Mouse (Mus musculus) heart, postnatal 25 days (tissue): ENCODE data around the gene Crip2. TPM values are rescaled to one million over a fixed set of nuclear protein-coding genes. Genes with fewer than 3 reads are reported as not detected.

Experiments used
- DNase-seq: peaks from one replicate; pipeline ENCODE4 v3.0.0; 2022; ENCODE audit warnings: low spot score
- intact Hi-C: fragments of 180-260 bp; cut with DNase I; formaldehyde crosslinking; loops from one replicate; pipeline ENCODE4 v1.15.1; 2025
- total RNA-seq, 2 experiments: library from RNA; stranded (reverse); gene quantifications; 2 replicates each; pipeline ENCODE4 v1.2.3; 2021

Gene Crip2
- total RNA-seq = 1,000 to 10,000 TPM; 1,410 to 1,505 TPM

GRCm38 (mm10) chr12:113139908-113140615 is at the start of gene Crip2:
Crip2 (plus strand) TSS chr12:113140236.
- intact Hi-C loops = loop anchor here (2.0 kb wide), 2 partner anchors 15 to 19 kb away; no protein-coding TSS in a partner anchor
- DNase-seq = peak; percentile 90

- DNase-seq = no peak
- intact Hi-C loops = no loop called here
Measured at GRCm38 (mm10) chr12:113097040-113097439, 43.0 kb upstream of the Crip2 start.

GRCm38 (mm10) chr12:113097749-113098281 is 42.2 kb upstream of the Crip2 start, which contains the start of gene Mta1:
Mta1 (plus strand) TSS chr12:113098278.
- no peak for DNase-seq
- intact Hi-C loops = no loop called here

DNA sequence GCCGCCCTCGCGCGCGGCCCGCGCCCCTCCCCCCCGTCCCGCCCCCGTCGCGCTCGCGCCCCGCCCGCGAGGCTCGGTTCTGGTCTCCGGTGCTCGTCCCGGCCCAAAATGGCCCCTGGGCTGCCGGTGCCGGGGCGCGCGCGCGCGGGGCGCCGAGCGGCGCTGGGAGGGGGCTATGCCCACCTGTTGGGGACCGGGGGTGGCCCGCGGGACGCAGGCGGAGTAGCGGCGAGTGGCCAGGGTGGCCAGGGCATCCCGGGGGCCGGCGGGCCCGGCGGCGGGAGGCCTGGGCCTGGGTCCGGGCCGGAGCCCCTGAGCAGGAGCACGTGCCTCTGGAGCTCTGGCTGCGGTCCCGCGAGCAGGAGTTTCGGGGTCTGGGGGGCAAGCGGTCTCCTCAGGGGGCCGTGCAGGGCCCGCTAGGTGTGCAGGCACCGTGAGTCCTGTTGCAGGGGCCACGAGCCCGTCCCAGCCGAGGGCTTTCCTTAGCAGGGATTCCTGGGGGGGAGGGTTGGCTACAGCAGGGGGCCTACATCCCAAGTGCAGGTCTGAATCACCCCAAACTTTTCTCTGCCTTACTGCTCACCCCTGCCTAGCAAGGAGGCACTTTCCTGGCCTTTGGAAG is 41.4 kb upstream of the Crip2 start:
- intact Hi-C loops = no loop called here

GRCm38 (mm10) chr12:113099470-113100237 is 40.4 kb upstream of the Crip2 start:
- intact Hi-C loops = loop anchor here (5.0 kb wide), 2 partner anchors 142 to 222 kb away; no protein-coding TSS in a partner anchor
- DNase-seq = no peak

More for the DNA sequence above, 41.4 kb upstream of the Crip2 start:
- DNase-seq = no peak

DNA sequence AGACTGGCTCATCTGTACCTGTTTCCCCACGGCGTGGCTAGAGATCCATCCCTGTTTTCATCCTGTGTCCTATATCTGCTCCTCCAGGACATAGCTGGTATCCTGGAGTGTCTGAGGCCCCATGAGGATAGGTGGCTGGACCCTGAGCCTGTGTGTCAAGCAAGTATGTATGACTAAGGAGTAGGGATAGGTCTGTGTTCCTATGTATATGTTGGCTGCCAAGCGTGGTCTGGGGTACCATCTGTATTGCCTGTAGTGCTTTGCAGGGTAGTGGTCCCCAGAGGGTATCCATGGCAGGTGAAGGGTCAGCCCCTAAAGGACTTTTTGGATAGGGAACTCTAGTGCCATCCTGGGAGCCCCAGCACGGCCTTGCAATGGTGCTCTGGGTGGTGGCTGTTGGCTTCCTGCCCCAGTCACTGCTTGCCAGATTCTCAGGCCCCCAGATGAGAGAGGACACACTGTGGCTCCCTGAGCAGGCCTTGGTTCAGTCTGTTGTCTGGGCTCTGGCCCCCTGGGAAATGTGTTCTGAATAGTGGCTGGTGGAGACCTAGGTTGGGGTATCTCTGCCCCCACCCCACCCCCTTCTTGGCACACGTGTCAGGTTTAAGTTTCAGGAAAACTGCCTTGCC is 39.5 kb upstream of the Crip2 start:
- DNase-seq = no peak

GRCm38 (mm10) chr12:113101251-113101960 is 38.6 kb upstream of the Crip2 start:
- DNase-seq = no peak
- intact Hi-C loops = loop anchor here (5.0 kb wide), 2 partner anchors 144 to 224 kb away; no protein-coding TSS in a partner anchor

More for the DNA sequence above, 39.5 kb upstream of the Crip2 start:
- intact Hi-C loops = loop anchor here (5.0 kb wide), 2 partner anchors 143 to 223 kb away; no protein-coding TSS in a partner anchor

GRCm38 (mm10) chr12:113102461-113102860 is 37.6 kb upstream of the Crip2 start:
- no peak for DNase-seq
- intact Hi-C loops = loop anchor here (5.0 kb wide), 2 partner anchors 145 to 225 kb away; no protein-coding TSS in a partner anchor

- intact Hi-C loops = loop anchor here (5.0 kb wide), 2 partner anchors 147 to 227 kb away; no protein-coding TSS in a partner anchor
- no peak for DNase-seq
Measured at GRCm38 (mm10) chr12:113103846-113104451, 36.1 kb upstream of the Crip2 start.

DNA sequence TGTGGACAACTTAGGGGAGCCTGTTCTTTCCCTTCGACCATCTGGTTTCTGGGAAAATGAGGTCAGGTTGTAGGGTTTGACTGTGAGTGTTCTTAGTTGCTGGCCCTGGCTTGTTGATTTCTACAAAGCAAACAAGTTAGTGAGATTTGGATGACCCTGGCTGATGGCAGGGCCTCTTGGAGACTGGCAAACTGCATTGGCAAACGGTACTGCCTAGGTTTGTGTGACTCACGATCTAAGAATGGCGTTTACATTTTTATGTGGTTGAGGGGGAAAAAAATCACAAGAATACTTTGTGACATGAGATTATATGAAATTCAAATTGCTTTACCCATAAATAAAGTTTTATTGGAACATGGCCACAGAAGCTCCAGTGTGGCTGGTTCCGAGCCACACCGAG is 33.6 kb upstream of the Crip2 start:
- no peak for DNase-seq
- intact Hi-C loops = no loop called here

DNA sequence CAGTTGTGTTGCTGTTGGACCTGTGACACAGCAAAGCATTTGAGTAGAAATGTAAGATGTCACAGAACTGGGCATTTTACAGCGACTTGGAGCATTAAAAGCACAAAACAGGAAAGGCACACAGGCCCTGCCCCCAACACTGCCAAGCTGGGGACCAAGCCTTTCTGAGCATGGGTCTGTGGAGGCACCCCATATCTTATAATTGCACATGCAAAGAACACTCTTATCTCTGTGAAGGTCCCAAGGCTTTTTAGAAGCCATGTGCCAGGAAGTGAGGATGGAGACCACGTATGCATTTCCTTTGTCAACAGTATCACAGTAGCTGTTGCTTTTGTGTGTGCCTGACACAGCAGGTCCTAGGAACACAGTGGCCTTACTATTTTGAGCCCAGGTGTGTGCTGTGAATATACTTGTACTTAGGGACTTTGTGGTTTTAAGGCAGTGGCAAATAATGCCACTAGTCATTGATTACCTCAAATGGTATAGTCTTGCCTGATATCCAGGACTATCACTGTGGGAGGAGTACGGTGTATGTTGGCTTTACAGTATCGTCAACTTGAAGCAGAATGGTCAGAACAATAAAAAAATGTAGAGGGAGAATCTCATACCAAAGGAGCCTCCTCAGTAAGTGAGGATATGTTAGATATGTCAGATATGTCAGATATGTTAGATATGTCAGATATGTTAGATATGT is 32.5 kb upstream of the Crip2 start:
- no peak for DNase-seq
- intact Hi-C loops = no loop called here

GRCm38 (mm10) chr12:113108528-113109283 is 31.3 kb upstream of the Crip2 start:
- intact Hi-C loops = no loop called here
- DNase-seq = no peak

DNA sequence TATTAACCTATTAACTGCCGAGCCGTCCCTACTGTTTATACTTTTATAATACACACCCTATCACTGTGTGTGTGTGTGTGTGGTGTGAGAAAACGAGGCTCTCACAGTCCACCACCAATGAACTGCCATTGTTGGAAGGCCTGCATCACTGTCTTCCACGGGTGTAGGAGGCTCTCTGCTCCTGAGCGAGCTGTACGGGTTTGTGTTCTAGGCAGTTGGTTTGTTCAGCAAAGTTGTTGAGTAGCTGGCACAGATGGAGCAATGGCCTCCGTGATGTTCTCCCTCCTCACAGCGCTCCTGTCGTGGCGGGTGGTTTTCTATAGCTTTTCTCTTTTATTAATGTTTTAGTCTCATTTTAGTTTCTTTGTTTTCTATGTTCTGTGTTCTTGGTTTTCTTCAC is 30.2 kb upstream of the Crip2 start:
- intact Hi-C loops = no loop called here
- no peak for DNase-seq

- intact Hi-C loops = no loop called here
Measured at GRCm38 (mm10) chr12:113114141-113114540, 25.9 kb upstream of the Crip2 start.

DNA sequence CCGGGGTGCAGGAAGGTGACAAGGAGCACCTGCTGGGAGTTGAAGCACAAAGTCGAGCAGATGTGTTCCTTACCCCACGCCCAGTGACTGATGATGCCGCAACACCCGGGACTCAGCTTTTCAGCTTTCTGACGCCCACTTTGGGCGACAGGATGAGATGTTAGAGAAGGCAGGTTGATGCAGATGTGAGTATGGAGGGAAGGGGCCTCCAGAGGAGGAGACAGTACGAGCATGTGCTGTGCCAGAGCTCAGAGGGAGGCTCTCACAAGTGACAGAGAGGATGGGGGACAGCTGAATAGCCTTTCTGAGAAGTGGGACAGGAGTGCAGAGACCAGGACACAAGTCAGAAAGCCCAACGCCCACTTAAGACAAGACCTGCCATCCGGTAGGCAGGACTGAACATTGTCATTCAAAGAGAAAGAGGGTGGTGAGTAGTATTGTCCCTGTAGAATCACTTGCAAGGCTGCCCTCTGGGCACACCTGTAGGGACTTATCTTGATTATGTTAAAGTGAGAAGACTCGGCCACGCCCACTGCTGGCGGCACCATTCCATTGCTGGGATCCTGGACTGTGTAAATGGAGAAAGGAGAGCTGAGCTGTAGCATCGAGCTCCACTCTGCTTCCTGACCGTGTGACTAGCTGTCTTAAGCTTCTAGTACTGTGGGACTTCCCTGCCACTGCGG is 25.0 kb upstream of the Crip2 start:
- intact Hi-C loops = no loop called here
- no peak for DNase-seq

More at GRCm38 (mm10) chr12:113114141-113114540, 25.9 kb upstream of the Crip2 start:
- no peak for DNase-seq

GRCm38 (mm10) chr12:113119516-113120410 is 20.3 kb upstream of the Crip2 start:
- DNase-seq = no peak
- intact Hi-C loops = loop anchor here (1.0 to 2.0 kb wide), 2 partner anchors 19 to 36 kb away; no protein-coding TSS in a partner anchor
